Mouse (Mus musculus): ENCODE measurements around the gene Ccdc113.

GRCm38 (mm10) chr8:95592131-95592780 lies 58.4 kb downstream of the Ccdc113 start:
- TF ChIP-seq CTCF (IDR thresholded peaks at IDR 0.05; ENCODE audit: extremely low read depth, insufficient read depth, insufficient read length, insufficient replicate concordance) (no peak), POLR2A (IDR thresholded peaks at IDR 0.05; ENCODE audit: low read depth, low read length) (no peak)
